Comparison of ENCODE assay signal across 16 mouse cellular contexts in the genomic region with DNA sequence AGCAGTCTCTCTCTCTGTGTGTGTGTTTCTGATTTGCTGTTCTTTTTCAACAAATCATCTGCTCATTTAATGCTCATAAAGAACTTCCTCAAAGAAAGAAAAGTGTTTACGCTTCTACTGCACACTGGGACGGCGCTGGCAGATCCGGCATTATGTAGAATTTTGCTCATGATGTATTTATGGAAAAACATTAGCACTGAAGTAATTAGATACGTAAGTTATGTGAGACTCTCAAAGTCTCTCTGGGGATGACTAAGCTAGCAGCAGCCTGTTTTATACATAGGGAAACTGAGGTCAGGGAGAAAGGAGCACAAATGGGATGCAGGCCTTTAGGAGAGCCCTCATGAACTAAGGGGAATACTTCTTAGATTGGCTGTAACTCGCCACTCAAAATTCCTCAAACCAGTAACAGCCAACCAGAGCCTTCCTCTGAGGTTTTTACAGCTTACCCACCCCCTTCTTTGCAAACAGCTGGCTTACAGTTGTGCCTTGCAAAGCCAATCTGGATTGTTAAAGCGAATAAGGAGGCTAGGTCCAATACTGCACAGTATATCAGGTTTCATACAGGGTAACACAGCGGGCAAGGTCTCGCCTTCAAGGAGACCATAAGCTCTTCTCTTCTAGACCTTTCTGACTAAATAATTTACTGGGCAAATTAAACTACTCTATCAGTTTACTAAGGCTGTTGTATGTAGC.
DNase-seq lines count a peak whose midpoint lies in the region; ATAC-seq and TF ChIP-seq lines count a peak whose summit lies in the region.
"Had no signal": no experiment of that assay in that cellular context is flagged by ENCODE, and none has a peak within 500 bp of the region (broad histone marks: within the 10 kb centered on the region; RNA-seq: fewer than 3 reads in every experiment).

No protein-coding gene starts in this region.

- ATAC-seq in embryonic facial prominence, embryonic 14.5 days (ENCODE audit: low read depth) = peak; percentile 80; the same call in 1 of the 2 replicates
- ATAC-seq in limb, embryonic 13.5 days (ENCODE audit: low FRiP score, low read depth) = peak; percentile 93
- no peak for ATAC-seq in liver, embryonic 11.5 days (replicated peaks; ENCODE audit: low FRiP score)
- ATAC-seq: forebrain, embryonic 16.5 days; hindbrain, embryonic 16.5 days had no signal

- DNase-seq in gastrocnemius, adult 2 months = no peak
- DNase-seq in gastrocnemius, adult 8-10 months (ENCODE audit: low spot score in 2 of 2) = no peak
- DNase-seq in kidney, postnatal 4 days = peak; percentile 7 to 13
- DNase-seq in kidney, postnatal 25 days = no peak
- DNase-seq in embryonic facial prominence, embryonic 14.5 days (ENCODE audit: low spot score) = peak; percentile 84
- DNase-seq in cerebellum, postnatal 10 days = no peak
- DNase-seq in liver, embryonic 11.5 days (ENCODE audit: low spot score) = no peak
- DNase-seq: adrenal gland, postnatal 10 days; B cell, adult 2 months; cerebellum, adult 8-10 months; liver, embryonic 13.5 days; right cerebral cortex, postnatal 25 days had no signal

- peak overlapping the region; percentile 48 for H3K27ac ChIP-seq in gastrocnemius, adult 2 months
- peak overlapping the region; percentile 80 for H3K27ac ChIP-seq in embryonic facial prominence, embryonic 14.5 days (replicated peaks; ENCODE audit: low read depth, low read length)
- peak overlapping the region; percentile 90 for H3K27ac ChIP-seq in limb, embryonic 13.5 days
- no peak overlapping the region for H3K27ac ChIP-seq in liver, embryonic 11.5 days (ENCODE audit: low read depth, low read length)
- H3K27ac ChIP-seq: left cerebral cortex, adult 2 months; liver, embryonic 13.5 days had no signal

- H3K4me3 ChIP-seq in gastrocnemius, adult 2 months = no peak overlapping the region
- H3K4me3 ChIP-seq in embryonic facial prominence, embryonic 14.5 days (ENCODE audit: low read depth, low read length) = no peak overlapping the region
- no peak overlapping the region for H3K4me3 ChIP-seq in limb, embryonic 13.5 days
- no peak overlapping the region for H3K4me3 ChIP-seq in liver, embryonic 11.5 days (ENCODE audit: low read depth, low read length)
- H3K4me3 ChIP-seq: left cerebral cortex, adult 2 months; liver, embryonic 13.5 days had no signal

- H3K9ac ChIP-seq in embryonic facial prominence, embryonic 14.5 days (ENCODE audit: low read depth, low read length) = no peak overlapping the region
- H3K9ac ChIP-seq in limb, embryonic 13.5 days = peak overlapping the region; percentile 48; the same call in 1 of the 2 replicates
- no peak overlapping the region for H3K9ac ChIP-seq in liver, embryonic 11.5 days (ENCODE audit: low read depth, low read length)
- H3K9ac ChIP-seq: liver, embryonic 13.5 days had no signal

- no peaks in the 10 kb centered on the region for H3K27me3 ChIP-seq in embryonic facial prominence, embryonic 14.5 days (replicated peaks; ENCODE audit: control insufficient read depth, insufficient read depth, low read length)
- no peaks in the 10 kb centered on the region for H3K27me3 ChIP-seq in limb, embryonic 13.5 days
- H3K27me3 ChIP-seq in liver, embryonic 11.5 days (replicated peaks; ENCODE audit: control insufficient read depth, insufficient read depth, low read length) = no peaks in the 10 kb centered on the region
- H3K27me3 ChIP-seq: liver, embryonic 13.5 days had no signal

- H3K4me1 ChIP-seq in embryonic facial prominence, embryonic 14.5 days (ENCODE audit: control insufficient read depth, insufficient read depth, low read length) = peaks cover 17% of the 10 kb centered on the region
- peaks cover 35% of the 10 kb centered on the region for H3K4me1 ChIP-seq in limb, embryonic 13.5 days
- no peaks in the 10 kb centered on the region for H3K4me1 ChIP-seq in liver, embryonic 11.5 days (replicated peaks; ENCODE audit: control insufficient read depth, insufficient read depth, low read length)
- H3K4me1 ChIP-seq: liver, embryonic 13.5 days had no signal

- peak overlapping the region; percentile 15 for H3K4me2 ChIP-seq in embryonic facial prominence, embryonic 14.5 days (ENCODE audit: low read depth, low read length)
- peak overlapping the region; percentile 48 for H3K4me2 ChIP-seq in limb, embryonic 13.5 days (replicated peaks)
- no peak overlapping the region for H3K4me2 ChIP-seq in liver, embryonic 11.5 days
- H3K4me2 ChIP-seq: liver, embryonic 13.5 days had no signal

- H3K36me3 ChIP-seq in embryonic facial prominence, embryonic 14.5 days (ENCODE audit: control insufficient read depth, insufficient read depth, low read length) = no peaks in the 10 kb centered on the region
- H3K36me3 ChIP-seq in limb, embryonic 13.5 days = no peaks in the 10 kb centered on the region
- H3K36me3 ChIP-seq in liver, embryonic 11.5 days (ENCODE audit: control insufficient read depth, insufficient read depth, low read length) = no peaks in the 10 kb centered on the region
- H3K36me3 ChIP-seq: liver, embryonic 13.5 days had no signal

- no peak for TF ChIP-seq CTCF in gastrocnemius, adult 2 months (IDR thresholded peaks at IDR 0.05)

- no peaks in the 10 kb centered on the region for H3K9me3 ChIP-seq in embryonic facial prominence, embryonic 14.5 days (ENCODE audit: control insufficient read depth, low read length)
- H3K9me3 ChIP-seq in limb, embryonic 13.5 days = no peaks in the 10 kb centered on the region
- H3K9me3 ChIP-seq in liver, embryonic 11.5 days (ENCODE audit: control insufficient read depth, low read length) = no peaks in the 10 kb centered on the region
- H3K9me3 ChIP-seq: liver, embryonic 13.5 days had no signal

- WGBS in embryonic facial prominence, embryonic 14.5 days = 25% methylated on average over 9 of the region's 9 CpGs
- WGBS in limb, embryonic 13.5 days = 12% methylated on average over 9 of the region's 9 CpGs
- 74% methylated on average over 9 of the region's 9 CpGs for WGBS in liver, embryonic 11.5 days

- intact Hi-C loops in gastrocnemius, adult 2 months (cut with DNase I) = no loop called here

Comparison
In these comparisons a context has a peak if more than half of its experiments do, and no peak if none do; other contexts are left out.
1. DNase-seq: peak in kidney, postnatal 4 days (2 of 2) and embryonic facial prominence, embryonic 14.5 days (single experiment); none in gastrocnemius, adult 2 months (single experiment), gastrocnemius, adult 8-10 months (0 of 2), kidney, postnatal 25 days (0 of 2), cerebellum, postnatal 10 days (0 of 2) and liver, embryonic 11.5 days (single experiment).